ENCODE assay signal across 15 mouse cellular contexts in the genomic region with DNA sequence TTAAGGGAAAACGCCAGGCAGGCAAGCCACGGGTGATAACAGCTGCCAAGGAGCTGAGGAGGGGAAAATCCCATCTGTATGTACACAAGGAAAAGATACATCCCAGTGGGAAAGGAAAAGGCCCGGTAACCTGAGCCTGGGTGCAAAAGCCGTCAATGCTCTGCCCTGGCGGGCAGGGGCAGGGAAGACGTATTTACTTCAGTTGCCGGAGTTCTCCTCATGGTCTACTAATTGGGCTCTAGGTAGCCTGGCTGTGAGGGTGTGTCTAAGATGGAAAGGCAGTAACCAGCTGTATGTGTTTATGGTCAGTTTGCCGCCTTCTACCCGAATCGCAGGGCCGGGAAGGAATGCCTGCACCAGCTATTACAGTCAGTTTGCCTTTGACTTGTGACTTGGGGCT.
"Had no signal": no experiment of that assay in that cellular context is flagged by ENCODE, and none has a peak within 500 bp of the region (broad histone marks: within the 10 kb centered on the region; RNA-seq: fewer than 3 reads in every experiment).

No protein-coding gene starts in this region.

- ATAC-seq: midbrain, embryonic 15.5 days had no signal

- H3K36me3 ChIP-seq: stomach, embryonic 15.5 days had no signal

- H3K9me3 ChIP-seq: megakaryocyte, embryonic 14.5 days; midbrain, embryonic 15.5 days; neural tube, embryonic 12.5 days; stomach, embryonic 15.5 days had no signal

- H3K9ac ChIP-seq: lung, embryonic 14.5 days; midbrain, embryonic 15.5 days; neural tube, embryonic 12.5 days; stomach, embryonic 15.5 days had no signal

- DNase-seq: kidney, adult 2 months; kidney, postnatal 14 days; layer of hippocampus, adult 9-11 months; lung, embryonic 14.5 days; lung, postnatal 10 days; lung, postnatal 4 days; right cerebral cortex, postnatal 4 days; spleen, adult 18-20 months; thymus, adult 2 months; thymus, postnatal 25 days had no signal

- H3K4me1 ChIP-seq: midbrain, embryonic 15.5 days; neural tube, embryonic 12.5 days; stomach, embryonic 15.5 days had no signal

- H3K27ac ChIP-seq: midbrain, embryonic 15.5 days; neural tube, embryonic 12.5 days; stomach, embryonic 15.5 days had no signal

- H3K27me3 ChIP-seq: megakaryocyte, embryonic 14.5 days; midbrain, embryonic 15.5 days; neural tube, embryonic 12.5 days; stomach, embryonic 15.5 days had no signal

- H3K4me3 ChIP-seq: megakaryocyte, embryonic 14.5 days; midbrain, embryonic 15.5 days; neural tube, embryonic 12.5 days; stomach, embryonic 15.5 days had no signal

- H3K4me2 ChIP-seq: lung, embryonic 14.5 days; midbrain, embryonic 11.5 days; midbrain, embryonic 15.5 days; neural tube, embryonic 12.5 days; stomach, embryonic 15.5 days had no signal
